Mouse (Mus musculus) neural tube, embryonic 11.5 days (tissue): ENCODE data around the gene Capzb. TPM values are rescaled to one million over a fixed set of nuclear protein-coding genes. Genes with fewer than 3 reads are reported as not detected.

ENCODE experiments used
- ATAC-seq: fragments of 200-750 bp; cut with Nextera tagmentation; 2 replicates; pipeline ENCODE4 v1.8.0; 2017; ENCODE audit warnings: moderate number of reproducible peaks, mild to moderate bottlenecking, moderate TSS enrichment, moderate library complexity; ENCODE audit not compliant: insufficient read depth, low FRiP score, low TSS enrichment
- DNase-seq: peaks from one replicate; pipeline ENCODE4 v3.0.0-alpha.2; 2015; ENCODE audit warnings: low spot score
- H3K27ac ChIP-seq: fragments of 300-500 bp; sonication (generic); 2 replicates; pipeline ENCODE4 v1.5.1; 2014; ENCODE audit warnings: low read depth, mild to moderate bottlenecking, low read length
- H3K27me3 ChIP-seq: fragments of 300-500 bp; sonication (generic); 2 replicates; pipeline ENCODE4 v1.6.1; 2014; ENCODE audit warnings: mild to moderate bottlenecking, low read length, mixed read lengths; ENCODE audit not compliant: control insufficient read depth, insufficient read depth
- H3K36me3 ChIP-seq: fragments of 300-500 bp; sonication (generic); 2 replicates; pipeline ENCODE4 v1.6.1; 2014; ENCODE audit warnings: mild to moderate bottlenecking, low read length, moderate library complexity, mixed read lengths; ENCODE audit not compliant: control insufficient read depth, insufficient read depth
- H3K4me1 ChIP-seq: fragments of 300-500 bp; sonication (generic); 2 replicates; pipeline ENCODE4 v1.6.1; 2014; ENCODE audit warnings: low read length, mixed read lengths; ENCODE audit not compliant: control insufficient read depth, insufficient read depth
- H3K4me2 ChIP-seq: fragments of 300-500 bp; sonication (generic); 2 replicates; pipeline ENCODE4 v1.6.1; 2014; ENCODE audit warnings: low read depth, mild to moderate bottlenecking, moderate library complexity
- H3K4me3 ChIP-seq: fragments of 300-500 bp; sonication (generic); 2 replicates; pipeline ENCODE4 v1.5.1; 2014; ENCODE audit warnings: low read depth, low read length
- H3K9ac ChIP-seq: fragments of 300-500 bp; sonication (generic); 2 replicates; pipeline ENCODE4 v1.6.1; 2014; ENCODE audit warnings: mild to moderate bottlenecking, low read length
- H3K9me3 ChIP-seq: fragments of 300-500 bp; sonication (generic); 2 replicates; pipeline ENCODE4 v1.6.1; 2016; ENCODE audit warnings: low read length; ENCODE audit not compliant: control insufficient read depth
- WGBS: fragments of 180-500 bp; shearing (Covaris S2); extraction: QIAGEN DNeasy Blood & Tissue Kit; methylation state at CpG from one replicate; pipeline ENCODE4 v1.1.7; 2014; 5-methylcytosine and 5-hydroxymethylcytosine counted together
- polyA plus RNA-seq: library from polyadenylated mRNA; unstranded; fragments of >200 nt; fragmentation: Nextera tagmentation; extraction: Ambion mirVana; gene quantifications from 2 replicates; pipeline ENCODE4 v1.2.1, GENCODE M21; 2014

The Capzb gene
- polyA plus RNA-seq, 1 experiment from 2014 or later: 269 TPM

- H3K27ac ChIP-seq: no peak overlapping the region
- no peak for DNase-seq
- no peak overlapping the region for H3K4me2 ChIP-seq
- no peak overlapping the region for H3K4me3 ChIP-seq
- ATAC-seq: no peak
- WGBS: 92% methylated on average over 9 of the region's 9 CpGs
- no peak overlapping the region for H3K9ac ChIP-seq
- no peaks in the 10 kb centered on the region for H3K27me3 ChIP-seq
- no peaks in the 10 kb centered on the region for H3K9me3 ChIP-seq
- H3K36me3 ChIP-seq: no peaks in the 10 kb centered on the region
- peaks cover 12% of the 10 kb centered on the region for H3K4me1 ChIP-seq
These were observed 60.5 kb downstream of the Capzb start for GRCm38 (mm10) chr4:139253206-139253605.

DNA sequence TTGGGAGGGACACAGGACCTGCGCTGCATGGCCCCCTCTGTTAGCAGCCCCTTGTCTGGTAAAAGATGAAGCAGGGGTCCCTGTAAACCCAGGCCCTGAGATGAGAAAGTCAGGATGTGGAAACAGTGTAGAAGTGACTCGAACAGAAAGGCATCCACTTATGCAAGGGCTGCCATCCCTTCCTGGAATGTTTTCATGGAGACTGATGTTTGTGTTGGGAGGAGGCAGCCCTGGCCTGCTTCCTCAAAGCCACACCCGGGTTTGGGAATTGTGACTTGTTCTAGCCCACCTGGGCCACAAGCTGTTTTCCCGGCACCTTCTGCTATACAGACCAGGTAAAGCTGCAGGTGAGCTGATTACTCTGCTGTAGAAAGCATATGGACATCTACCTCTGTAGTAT is 63.4 kb downstream of the Capzb start:
- 88% methylated on average over 4 of the region's 4 CpGs for WGBS
- H3K9ac ChIP-seq: no peak overlapping the region
- H3K27me3 ChIP-seq: no peaks in the 10 kb centered on the region
- H3K4me2 ChIP-seq: no peak overlapping the region
- no peak overlapping the region for H3K4me3 ChIP-seq
- H3K9me3 ChIP-seq: no peaks in the 10 kb centered on the region
- no peaks in the 10 kb centered on the region; the same call in 1 of the 2 replicates for H3K36me3 ChIP-seq
- DNase-seq (no peak), ATAC-seq (no peak)
- no peak overlapping the region for H3K27ac ChIP-seq
- peaks cover 6% of the 10 kb centered on the region for H3K4me1 ChIP-seq

- WGBS: 91% methylated on average over 8 of the region's 8 CpGs
- Histone ChIP-seq H3K4me1 (peaks cover 2% of the 10 kb centered on the region), H3K9me3 (no peaks in the 10 kb centered on the region), H3K36me3 (no peaks in the 10 kb centered on the region; the same call in 1 of the 2 replicates), H3K4me3 (no peak overlapping the region), H3K27me3 (no peaks in the 10 kb centered on the region), H3K27ac (no peak overlapping the region), H3K9ac (no peak overlapping the region), H3K4me2 (no peak overlapping the region)
- ATAC-seq: no peak
- no peak for DNase-seq
These were observed 64.0 kb downstream of the Capzb start for GRCm38 (mm10) chr4:139256708-139257107.

DNA sequence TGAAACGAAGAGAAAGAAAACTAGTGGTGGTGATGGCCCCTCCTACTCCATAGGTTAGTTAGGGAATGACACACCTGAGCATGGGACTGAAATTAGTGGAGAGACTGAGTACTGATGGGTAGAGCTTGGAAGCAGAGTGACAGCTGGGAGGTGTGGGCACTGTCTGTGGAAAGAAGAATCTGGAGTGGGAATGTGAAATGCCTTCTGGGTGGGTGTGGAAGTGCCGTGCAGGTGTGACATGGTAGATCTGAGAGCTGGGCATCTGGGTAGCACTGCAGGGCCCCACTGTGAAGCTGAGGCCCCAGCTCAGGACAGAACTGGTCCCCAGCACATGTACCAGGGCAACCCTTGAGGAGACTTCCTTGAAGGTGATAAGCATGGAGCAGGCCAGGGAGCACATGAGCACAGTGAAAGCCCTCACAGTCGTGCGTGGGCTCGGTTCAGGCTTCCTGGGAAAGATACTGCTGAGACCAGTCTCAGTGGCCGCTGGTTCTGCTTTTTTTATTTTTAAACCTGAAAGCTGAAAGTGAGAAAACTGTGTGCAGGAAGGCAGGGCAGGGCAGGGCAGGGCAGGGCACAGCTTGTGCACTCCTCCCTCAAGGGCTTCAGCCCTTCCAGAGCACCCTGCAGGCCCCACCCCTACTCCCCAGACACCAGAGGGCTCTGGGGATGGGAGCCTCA is 66.1 kb downstream of the Capzb start:
- ATAC-seq (no peak), DNase-seq (no peak)
- H3K27me3 ChIP-seq: no peaks in the 10 kb centered on the region
- H3K4me1 ChIP-seq: no peaks in the 10 kb centered on the region
- no peak overlapping the region for H3K27ac ChIP-seq
- peaks cover 6% of the 10 kb centered on the region; the same call in 1 of the 2 replicates for H3K36me3 ChIP-seq
- no peaks in the 10 kb centered on the region for H3K9me3 ChIP-seq
- no peak overlapping the region for H3K9ac ChIP-seq
- H3K4me3 ChIP-seq: no peak overlapping the region
- WGBS: 80% methylated on average over 6 of the region's 6 CpGs
- H3K4me2 ChIP-seq: no peak overlapping the region

DNA sequence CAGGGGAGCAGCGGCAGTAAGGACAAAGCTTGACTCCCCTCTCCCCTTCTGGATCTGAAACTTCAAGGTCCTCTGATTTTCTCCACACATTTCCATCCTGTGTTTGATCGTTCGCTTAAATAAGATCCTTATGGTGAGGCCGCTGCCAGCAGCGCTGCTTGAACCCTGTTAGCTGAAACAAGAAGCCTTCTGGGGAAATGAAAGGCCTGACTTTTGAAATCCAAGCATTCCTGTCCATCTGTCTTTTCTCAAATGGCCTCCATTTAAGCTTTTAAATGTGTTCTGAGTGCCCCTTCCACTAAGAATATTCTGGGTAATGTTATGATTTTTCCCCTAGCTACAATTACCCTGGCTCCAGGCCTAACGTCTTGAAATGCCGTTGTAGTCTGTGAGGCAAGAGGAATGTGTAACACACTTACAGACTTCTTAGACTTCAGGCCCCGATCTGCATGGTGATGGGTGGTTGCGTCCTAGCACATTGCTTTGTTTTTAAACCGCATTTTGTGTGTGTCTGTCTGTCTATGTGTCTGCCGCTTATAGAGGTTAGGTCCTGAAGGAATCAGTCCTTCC is 66.7 kb downstream of the Capzb start:
- ATAC-seq (no peak), DNase-seq (no peak)
- H3K9ac ChIP-seq: no peak overlapping the region
- no peaks in the 10 kb centered on the region for H3K9me3 ChIP-seq
- no peaks in the 10 kb centered on the region for H3K27me3 ChIP-seq
- H3K4me1 ChIP-seq: no peaks in the 10 kb centered on the region
- H3K36me3 ChIP-seq: peaks cover 7% of the 10 kb centered on the region; the same call in 1 of the 2 replicates
- no peak overlapping the region for H3K4me3 ChIP-seq
- no peak overlapping the region for H3K27ac ChIP-seq
- WGBS: 82% methylated on average over 11 of the region's 11 CpGs
- no peak overlapping the region for H3K4me2 ChIP-seq

- H3K36me3 ChIP-seq: peaks cover 8% of the 10 kb centered on the region; the same call in 1 of the 2 replicates
- no peak overlapping the region for H3K4me2 ChIP-seq
- DNase-seq (no peak), ATAC-seq (no peak)
- no peaks in the 10 kb centered on the region for H3K9me3 ChIP-seq
- no peak overlapping the region for H3K27ac ChIP-seq
- no peak overlapping the region for H3K4me3 ChIP-seq
- H3K9ac ChIP-seq: no peak overlapping the region
- no peaks in the 10 kb centered on the region for H3K27me3 ChIP-seq
- 96% methylated on average over 6 of the region's 6 CpGs for WGBS
- no peaks in the 10 kb centered on the region; the same call in 1 of the 2 replicates for H3K4me1 ChIP-seq
These were observed 70.3 kb downstream of the Capzb start for GRCm38 (mm10) chr4:139262981-139263380.

DNA sequence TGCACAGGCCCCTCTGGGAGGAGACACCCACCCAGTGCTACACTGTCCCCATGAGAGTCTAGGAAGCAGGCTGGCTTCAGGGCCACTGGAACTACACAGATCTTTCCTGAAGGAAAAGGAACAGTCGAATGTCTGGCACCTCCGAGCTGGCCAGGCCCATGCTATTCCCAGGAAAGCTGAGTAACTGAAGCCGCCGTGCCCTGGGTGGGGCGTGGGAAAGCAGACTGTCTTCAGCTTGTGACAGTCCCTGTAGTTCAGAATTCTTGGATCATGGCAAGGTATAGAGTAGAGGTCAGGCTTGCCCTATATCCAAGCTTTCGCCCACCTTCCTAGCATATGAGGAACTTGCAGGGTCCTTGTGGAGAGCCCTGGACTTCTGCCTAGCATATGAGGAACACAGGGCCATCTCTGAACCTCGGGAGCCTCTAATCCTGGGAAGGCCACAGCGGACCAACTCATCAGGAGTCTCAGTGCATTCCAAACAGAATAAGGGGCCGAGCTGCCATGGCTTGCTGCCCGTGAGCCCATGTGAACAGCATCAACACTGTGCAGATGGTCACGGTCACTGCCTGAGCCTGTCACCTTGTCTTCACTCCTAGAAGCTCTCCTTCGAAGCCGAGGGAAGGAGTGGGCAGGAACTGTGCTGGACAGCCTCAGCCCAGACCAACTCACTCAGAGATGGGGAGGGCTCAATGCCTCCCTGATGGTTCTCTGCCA is 73.2 kb downstream of the Capzb start:
- no peak overlapping the region for H3K27ac ChIP-seq
- ATAC-seq: no peak
- 87% methylated on average over 13 of the region's 13 CpGs for WGBS
- H3K4me3 ChIP-seq: no peak overlapping the region
- no peaks in the 10 kb centered on the region for H3K9me3 ChIP-seq
- peaks cover 11% of the 10 kb centered on the region; the same call in 1 of the 2 replicates for H3K36me3 ChIP-seq
- no peak overlapping the region for H3K4me2 ChIP-seq
- no peak for DNase-seq
- no peak overlapping the region for H3K9ac ChIP-seq
- H3K27me3 ChIP-seq: no peaks in the 10 kb centered on the region
- no peaks in the 10 kb centered on the region; the same call in 1 of the 2 replicates for H3K4me1 ChIP-seq

DNA sequence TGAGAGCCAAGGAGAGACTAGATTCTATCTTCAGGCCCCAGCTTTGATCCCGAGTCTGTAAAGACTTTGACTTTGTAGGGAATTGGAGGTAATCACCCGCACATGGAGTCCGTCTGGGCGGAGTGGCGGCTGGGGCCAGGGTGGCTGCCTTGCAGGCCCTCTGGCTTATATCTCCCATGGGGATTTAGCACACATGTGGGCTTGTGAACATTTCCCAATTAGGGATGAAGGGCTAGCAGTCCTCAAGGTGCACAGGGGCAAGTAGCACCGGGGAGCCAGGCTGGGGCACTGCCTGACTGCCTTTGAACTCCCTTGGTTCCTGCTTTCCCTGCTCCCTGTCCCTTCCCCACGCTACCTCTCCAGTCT is 73.8 kb downstream of the Capzb start:
- H3K4me2 ChIP-seq: no peak overlapping the region
- 74% methylated on average over 7 of the region's 7 CpGs for WGBS
- no peaks in the 10 kb centered on the region for H3K27me3 ChIP-seq
- H3K9me3 ChIP-seq: no peaks in the 10 kb centered on the region
- no peak for ATAC-seq
- no peak overlapping the region for H3K4me3 ChIP-seq
- H3K36me3 ChIP-seq: peaks cover 11% of the 10 kb centered on the region; the same call in 1 of the 2 replicates
- no peak for DNase-seq
- no peak overlapping the region for H3K9ac ChIP-seq
- no peak overlapping the region for H3K27ac ChIP-seq
- H3K4me1 ChIP-seq: no peaks in the 10 kb centered on the region; the same call in 1 of the 2 replicates
